Mouse (Mus musculus) CD4-positive naive resting alpha-beta T cell, adult 76 days (primary cell): Measurements from ENCODE around the gene Gm28308. TPM values are rescaled to one million over a fixed set of nuclear protein-coding genes. Genes with fewer than 3 reads are reported as not detected.

Experiments used
- total RNA-seq: library from RNA; stranded (reverse); gene quantifications from one replicate; pipeline ENCODE4 v1.2.4, GENCODE M21; 2023

Gm28308 gene
- total RNA-seq, 1 experiment from 2014 or later: not detected

Other genes with a start within 250 kb of the Gm28308 start
- gene Skap2, start 200.8 kb downstream of the Gm28308 start, total RNA-seq: 15.0 TPM
- not detected for gene Hoxa1, start 55.0 kb downstream of the Gm28308 start, total RNA-seq
- gene Hoxa2, start 48.5 kb downstream of the Gm28308 start, total RNA-seq: not detected
- gene 5730596B20Rik, start 35.8 kb downstream of the Gm28308 start, total RNA-seq: not detected
- not detected for gene Hoxa4, start 21.6 kb downstream of the Gm28308 start, total RNA-seq
- gene Hoxa5, start 8.8 kb downstream of the Gm28308 start, total RNA-seq: not detected
- gene Hoxa6, start 4.6 kb downstream of the Gm28308 start, total RNA-seq: not detected
- 0.23 TPM for gene Hoxa3, start within 50 bp of the Gm28308 start, total RNA-seq
- gene Hoxa7, start 8.5 kb upstream of the Gm28308 start, total RNA-seq: not detected
- not detected for gene Hoxa9, start 17.8 kb upstream of the Gm28308 start, total RNA-seq
- gene Hoxa10, start 27.5 kb upstream of the Gm28308 start, total RNA-seq: not detected
- gene Hoxa11, start 32.5 kb upstream of the Gm28308 start, total RNA-seq: not detected
- gene Hoxa13, start 47.5 kb upstream of the Gm28308 start, total RNA-seq: not detected
- gene Evx1, start 100.2 kb upstream of the Gm28308 start, total RNA-seq: 1.7 TPM